Mouse (Mus musculus): ENCODE measurements around the gene Gse1.

The Gse1 gene

GRCm38 (mm10) chr8:120607885-120608284 is 379.6 kb downstream of the Gse1 start:
- DNase-seq (ENCODE audit: low read depth, low spot score) = no peak

- no peak for DNase-seq (ENCODE audit: low read depth, low spot score)
Measured at GRCm38 (mm10) chr8:120610824-120611223, 382.6 kb downstream of the Gse1 start.

GRCm38 (mm10) chr8:120614491-120614890 is 386.2 kb downstream of the Gse1 start:
- no peak for DNase-seq (ENCODE audit: low read depth, low spot score)

- DNase-seq (ENCODE audit: low read depth, low spot score) = no peak
Measured at GRCm38 (mm10) chr8:120616663-120617626, 388.7 kb downstream of the Gse1 start.

GRCm38 (mm10) chr8:120618110-120618509 is 389.9 kb downstream of the Gse1 start:
- no peak for DNase-seq (ENCODE audit: low read depth, low spot score)

- DNase-seq (ENCODE audit: low read depth, low spot score) = no peak
Measured at GRCm38 (mm10) chr8:120619235-120620180, 391.3 kb downstream of the Gse1 start.

GRCm38 (mm10) chr8:120620441-120620840 is 392.2 kb downstream of the Gse1 start:
- no peak for DNase-seq (ENCODE audit: low read depth, low spot score)

- DNase-seq (ENCODE audit: low read depth, low spot score) = no peak
Measured at GRCm38 (mm10) chr8:120622161-120622560, 393.9 kb downstream of the Gse1 start.

GRCm38 (mm10) chr8:120623608-120624007 is 395.4 kb downstream of the Gse1 start:
- no peak for DNase-seq (ENCODE audit: low read depth, low spot score)

- no peak for DNase-seq (ENCODE audit: low read depth, low spot score)
Measured at GRCm38 (mm10) chr8:120626461-120626860, 398.2 kb downstream of the Gse1 start.

GRCm38 (mm10) chr8:120627298-120627697 is 399.0 kb downstream of the Gse1 start:
- no peak for DNase-seq (ENCODE audit: low read depth, low spot score)

- no peak for DNase-seq (ENCODE audit: low read depth, low spot score)
Measured at GRCm38 (mm10) chr8:120630031-120630430, 401.8 kb downstream of the Gse1 start.

- no peak for DNase-seq (ENCODE audit: low read depth, low spot score)
Measured at GRCm38 (mm10) chr8:120630848-120631247, 402.6 kb downstream of the Gse1 start.

All from brain, embryonic 18.5 days (tissue).